Mouse (Mus musculus) hindbrain, embryonic 11.5 days (tissue): ENCODE data around the gene Tbc1d24. TPM values are rescaled to one million over a fixed set of nuclear protein-coding genes. Genes with fewer than 3 reads are reported as not detected.
A peak's percentile ranks its signal among the peaks of the same experiment; 100 is the strongest.
"Not testable (repeated sequence)": the region's sequence is repeated elsewhere in the genome, so short reads cannot be mapped to it uniquely, and the experiment has no call there.

Source experiments
- ATAC-seq: fragments of 200-750 bp; cut with Nextera tagmentation; 2 replicates; pipeline ENCODE4 v1.8.0; 2017; ENCODE audit warnings: mild to moderate bottlenecking, moderate TSS enrichment, moderate library complexity; ENCODE audit not compliant: low FRiP score
- DNase-seq: peaks from one replicate; pipeline ENCODE4 v3.0.0-alpha.2; 2015; ENCODE audit warnings: low spot score
- H3K27ac ChIP-seq: fragments of 300-500 bp; sonication (generic); 2 replicates; pipeline ENCODE4 v1.5.1; 2014; ENCODE audit warnings: mild to moderate bottlenecking, low read depth, low read length
- H3K27me3 ChIP-seq: fragments of 300-500 bp; sonication (generic); 2 replicates; pipeline ENCODE4 v1.6.1; 2014; ENCODE audit warnings: mild to moderate bottlenecking, low read length, moderate library complexity, mixed read lengths; ENCODE audit not compliant: control insufficient read depth, insufficient read depth
- H3K36me3 ChIP-seq: fragments of 300-500 bp; sonication (generic); 2 replicates; pipeline ENCODE4 v1.6.1; 2014; ENCODE audit warnings: mild to moderate bottlenecking, low read length, moderate library complexity, mixed read lengths; ENCODE audit not compliant: control insufficient read depth, insufficient read depth
- H3K4me1 ChIP-seq: fragments of 300-500 bp; sonication (generic); replicated peaks from 2 replicates; pipeline ENCODE4 v1.6.1; 2014; ENCODE audit warnings: low read length, mixed read lengths; ENCODE audit not compliant: control insufficient read depth, insufficient read depth
- H3K4me2 ChIP-seq: fragments of 300-500 bp; sonication (generic); replicated peaks from 2 replicates; pipeline ENCODE4 v1.6.1; 2014; ENCODE audit warnings: mild to moderate bottlenecking, low read depth, low read length
- H3K4me3 ChIP-seq: fragments of 300-500 bp; sonication (generic); 2 replicates; pipeline ENCODE4 v1.5.1; 2014; ENCODE audit warnings: low read depth, low read length
- H3K9ac ChIP-seq: fragments of 300-500 bp; sonication (generic); 2 replicates; pipeline ENCODE4 v1.6.1; 2014; ENCODE audit warnings: low read depth, low read length
- H3K9me3 ChIP-seq: fragments of 300-500 bp; sonication (generic); 2 replicates; pipeline ENCODE4 v1.6.1; 2016; ENCODE audit warnings: low read length; ENCODE audit not compliant: control insufficient read depth
- WGBS: fragments of 180-500 bp; shearing (Covaris S2); extraction: QIAGEN DNeasy Blood & Tissue Kit; methylation state at CpG from one replicate; pipeline ENCODE4 v1.1.7; 2014; 5-methylcytosine and 5-hydroxymethylcytosine counted together
- polyA plus RNA-seq: library from polyadenylated mRNA; unstranded; fragments of >200 nt; fragmentation: Nextera tagmentation; extraction: Ambion mirVana; gene quantifications from 2 replicates; pipeline ENCODE4 v1.2.1, GENCODE M21; 2014

Tbc1d24 gene
- polyA plus RNA-seq, 1 experiment from 2014 or later, result 6.3 TPM

DNA sequence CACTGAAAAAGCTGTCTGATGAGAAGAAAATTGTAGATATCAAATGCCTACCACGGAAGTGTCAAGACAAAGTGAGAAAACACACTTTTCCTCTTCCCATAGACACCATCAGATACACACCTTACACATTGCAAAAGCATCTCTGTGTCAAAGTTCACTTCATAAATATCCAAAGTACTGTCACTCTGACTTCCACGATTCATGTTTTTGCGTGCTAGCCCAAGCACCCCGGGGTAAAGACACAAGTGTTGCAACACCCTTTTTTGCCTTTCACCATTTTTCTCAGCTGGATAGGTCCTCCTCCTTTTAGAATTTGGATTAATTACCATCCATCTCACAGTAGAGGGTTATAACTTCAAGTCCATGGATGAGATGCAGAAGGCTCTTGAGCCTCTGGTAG lies 65.4 kb downstream of the Tbc1d24 start:
- Histone ChIP-seq H3K36me3 (no peaks in the 10 kb centered on the region), H3K27ac (no peak overlapping the region), H3K9me3 (no peaks in the 10 kb centered on the region), H3K4me3 (peak overlapping the region; percentile 88), H3K9ac (no peak overlapping the region), H3K4me1 (no peaks in the 10 kb centered on the region; the same call in 1 of the 2 replicates), H3K27me3 (no peaks in the 10 kb centered on the region), H3K4me2 (peak overlapping the region; percentile 76)
- no peak for DNase-seq
- 94% methylated on average over 4 of the region's 4 CpGs for WGBS
- ATAC-seq, result no peak

DNA sequence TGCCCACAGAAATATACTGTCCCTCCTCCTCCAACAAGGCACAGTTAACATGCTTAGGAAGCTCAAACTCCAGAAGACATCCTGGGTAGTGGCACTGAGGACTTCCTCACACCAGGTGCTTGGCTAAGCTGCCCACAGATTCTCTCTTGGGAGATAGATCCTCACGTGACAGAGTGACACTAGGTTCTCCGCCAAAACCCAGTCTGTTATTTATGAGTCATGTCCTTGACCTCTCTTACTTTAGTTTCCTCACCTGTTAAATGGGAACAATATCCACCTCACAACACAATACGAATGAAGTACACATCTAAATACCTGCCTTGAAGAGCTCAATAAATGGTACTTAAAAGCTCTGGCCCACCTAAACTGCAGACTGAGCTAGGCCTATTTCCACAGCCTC lies 66.1 kb downstream of the Tbc1d24 start:
- WGBS, result 91% methylated on average over 3 of the region's 3 CpGs
- H3K27ac ChIP-seq, result no peak overlapping the region
- H3K4me3 ChIP-seq, result no peak overlapping the region
- ATAC-seq (no peak), DNase-seq (no peak)
- H3K27me3 ChIP-seq, result no peaks in the 10 kb centered on the region
- no peak overlapping the region for H3K9ac ChIP-seq
- no peaks in the 10 kb centered on the region for H3K36me3 ChIP-seq
- H3K4me2 ChIP-seq, result no peak overlapping the region
- H3K9me3 ChIP-seq, result no peaks in the 10 kb centered on the region
- no peaks in the 10 kb centered on the region; the same call in 1 of the 2 replicates for H3K4me1 ChIP-seq

DNA sequence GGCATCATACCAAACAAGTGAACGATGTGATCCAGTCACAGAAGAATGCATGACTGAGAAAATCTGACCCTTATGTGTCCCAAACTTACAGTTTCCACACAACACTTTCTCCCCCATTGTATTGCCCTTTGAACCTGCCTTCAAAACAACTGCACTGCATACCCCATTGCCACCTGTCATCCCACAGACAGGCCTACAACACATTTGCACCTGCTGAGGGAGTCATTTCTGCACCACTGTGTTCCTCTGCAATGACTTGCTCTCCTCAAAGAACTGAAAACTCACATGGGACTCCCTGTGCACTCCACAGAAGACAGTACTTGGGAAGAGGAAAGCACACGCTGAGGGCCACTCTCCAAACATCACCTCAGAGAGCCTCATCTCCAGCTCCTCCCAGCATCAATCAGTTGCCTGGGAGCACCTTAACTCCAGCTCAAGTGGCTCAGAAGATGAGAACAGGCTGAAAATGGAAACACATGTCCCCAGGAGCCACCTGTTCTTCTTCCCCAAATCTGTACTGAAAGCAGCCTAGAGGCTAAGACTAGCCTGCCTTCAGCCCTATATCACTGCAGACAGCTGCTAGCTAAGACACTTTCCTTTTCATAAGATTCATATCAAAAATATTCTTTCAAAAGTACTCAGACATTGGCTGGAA lies 68.0 kb downstream of the Tbc1d24 start:
- Histone ChIP-seq H3K27me3 (no peaks in the 10 kb centered on the region), H3K27ac (no peak overlapping the region), H3K4me1 (no peaks in the 10 kb centered on the region; the same call in 1 of the 2 replicates), H3K9ac (no peak overlapping the region), H3K36me3 (no peaks in the 10 kb centered on the region), H3K4me3 (no peak overlapping the region), H3K4me2 (no peak overlapping the region), H3K9me3 (no peaks in the 10 kb centered on the region)
- no peak for DNase-seq
- ATAC-seq, result no peak
- WGBS, result 86% methylated on average over 2 of the region's 2 CpGs

DNA sequence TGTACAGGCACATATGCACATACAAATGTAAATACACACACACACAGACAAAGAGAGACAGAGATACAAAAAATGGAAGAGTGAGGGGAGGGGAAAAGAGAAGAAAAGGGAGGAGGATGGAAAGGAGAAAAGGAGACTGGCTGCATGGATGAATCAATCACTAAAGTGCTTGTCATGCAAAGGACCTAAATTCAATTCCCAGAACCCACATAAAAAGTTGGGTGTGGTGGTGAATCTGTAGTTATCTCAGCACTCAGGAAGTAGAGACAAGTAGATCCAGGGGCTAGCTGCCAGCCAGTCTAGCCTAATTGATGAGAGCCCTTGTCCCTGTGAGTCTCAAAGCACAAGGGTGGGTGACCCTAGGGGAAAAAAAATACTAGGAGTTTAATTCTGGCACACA lies 71.3 kb downstream of the Tbc1d24 start:
- Histone ChIP-seq H3K36me3 (no peaks in the 10 kb centered on the region), H3K9me3 (no peaks in the 10 kb centered on the region), H3K4me3 (no peak overlapping the region), H3K27me3 (no peaks in the 10 kb centered on the region), H3K27ac (no peak overlapping the region), H3K4me2 (no peak overlapping the region), H3K4me1 (no peaks in the 10 kb centered on the region), H3K9ac (no peak overlapping the region)
- ATAC-seq (no peak), DNase-seq (no peak)

DNA sequence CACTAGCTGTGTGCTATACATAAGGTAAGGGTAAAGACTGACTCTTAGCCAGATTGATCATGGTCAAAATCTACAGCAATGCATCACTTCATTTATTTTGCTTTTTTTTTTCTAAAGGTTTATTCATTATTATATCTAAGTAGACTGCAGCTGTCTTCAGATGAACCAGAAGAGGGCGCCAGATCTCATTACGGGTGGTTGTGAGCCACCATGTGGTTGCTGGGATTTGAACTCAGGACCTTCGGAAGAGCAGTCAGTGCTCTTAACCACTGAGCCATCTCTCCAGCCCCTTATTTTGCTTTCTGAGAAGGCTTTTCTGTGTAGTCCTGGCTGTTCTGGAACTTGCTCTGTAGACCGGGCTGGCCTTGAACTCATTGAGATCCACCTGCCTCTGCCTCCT lies 72.4 kb downstream of the Tbc1d24 start:
- not testable (repeated sequence) for H3K4me1 ChIP-seq, H3K9ac ChIP-seq, H3K36me3 ChIP-seq, H3K27ac ChIP-seq, H3K4me2 ChIP-seq, H3K4me3 ChIP-seq, DNase-seq, ATAC-seq, H3K27me3 ChIP-seq, H3K9me3 ChIP-seq
- WGBS, result 87% methylated on average over 4 of the region's 4 CpGs

DNA sequence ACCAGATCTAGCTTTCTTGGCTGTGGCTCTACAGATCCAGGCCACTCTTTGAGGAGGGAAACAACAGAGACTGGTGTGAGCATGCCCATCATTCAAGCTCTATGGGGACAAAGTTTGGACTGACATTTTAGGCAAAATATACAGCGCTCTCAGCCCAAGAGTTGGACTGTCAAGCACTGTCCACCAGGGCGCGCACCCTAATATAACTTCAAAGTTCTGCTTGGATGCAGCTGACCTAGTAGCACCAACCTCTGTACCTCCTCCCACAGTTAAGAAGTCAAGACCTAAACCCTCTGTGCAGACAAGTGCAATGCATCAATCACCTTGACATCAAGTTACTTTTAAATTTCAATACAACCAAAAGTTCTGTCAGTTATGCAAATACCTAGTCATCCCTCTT lies 73.8 kb downstream of the Tbc1d24 start:
- WGBS, result 86% methylated on average over 3 of the region's 3 CpGs
- no peaks in the 10 kb centered on the region for H3K36me3 ChIP-seq
- H3K4me1 ChIP-seq, result no peaks in the 10 kb centered on the region
- no peak overlapping the region for H3K4me2 ChIP-seq
- ATAC-seq, result no peak
- no peaks in the 10 kb centered on the region for H3K27me3 ChIP-seq
- H3K9ac ChIP-seq, result no peak overlapping the region
- no peak overlapping the region for H3K27ac ChIP-seq
- no peak for DNase-seq
- no peak overlapping the region for H3K4me3 ChIP-seq
- no peaks in the 10 kb centered on the region for H3K9me3 ChIP-seq

DNA sequence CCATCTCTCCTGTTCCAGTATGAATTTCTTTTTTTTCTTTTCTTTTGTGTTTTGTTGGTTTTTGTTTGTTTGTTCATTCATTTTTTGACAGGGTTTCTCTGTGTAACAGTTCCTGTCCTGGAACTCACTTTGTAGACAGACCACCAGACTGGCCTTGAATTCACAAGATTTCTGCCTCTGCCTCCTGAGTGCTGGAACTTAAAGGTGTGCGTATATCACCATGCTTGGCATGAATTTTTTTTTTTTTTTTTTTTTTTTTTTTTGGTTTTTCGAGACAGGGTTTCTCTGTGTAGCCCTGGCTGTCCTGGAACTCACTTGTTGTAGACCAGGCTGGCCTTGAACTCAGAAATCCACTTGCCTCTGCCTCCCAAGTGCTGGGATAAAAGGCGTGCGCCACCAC lies 76.1 kb downstream of the Tbc1d24 start:
- not testable (repeated sequence) for H3K9me3 ChIP-seq, DNase-seq, H3K4me2 ChIP-seq, H3K36me3 ChIP-seq, H3K27ac ChIP-seq, H3K27me3 ChIP-seq, H3K4me3 ChIP-seq, H3K9ac ChIP-seq, H3K4me1 ChIP-seq, ATAC-seq
- 97% methylated on average over 3 of the region's 4 CpGs for WGBS

DNA sequence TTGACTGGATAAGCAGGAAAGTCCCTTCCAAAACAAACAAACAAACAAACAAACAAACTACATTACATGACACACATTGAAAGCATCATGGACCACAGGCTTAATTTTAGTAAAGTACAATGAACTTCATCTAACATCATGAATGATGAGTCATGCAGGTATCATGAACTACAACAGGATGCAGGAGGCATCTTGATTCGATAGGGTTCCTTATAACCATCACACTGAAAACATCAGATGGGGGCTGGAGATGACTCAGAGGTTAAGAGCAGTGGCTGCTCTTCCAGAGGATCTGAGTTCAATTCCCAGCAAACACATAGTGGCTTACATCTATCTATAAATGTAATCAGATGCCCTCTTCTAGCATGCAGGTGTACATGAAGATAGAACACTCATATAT lies 77.8 kb downstream of the Tbc1d24 start:
- Histone ChIP-seq H3K27ac (no peak overlapping the region), H3K4me3 (no peak overlapping the region), H3K4me2 (no peak overlapping the region), H3K9me3 (no peaks in the 10 kb centered on the region), H3K36me3 (no peaks in the 10 kb centered on the region), H3K9ac (no peak overlapping the region), H3K27me3 (no peaks in the 10 kb centered on the region), H3K4me1 (no peaks in the 10 kb centered on the region)
- WGBS, result 98% methylated on average over 1 of the region's 1 CpGs
- ATAC-seq (no peak), DNase-seq (no peak)

DNA sequence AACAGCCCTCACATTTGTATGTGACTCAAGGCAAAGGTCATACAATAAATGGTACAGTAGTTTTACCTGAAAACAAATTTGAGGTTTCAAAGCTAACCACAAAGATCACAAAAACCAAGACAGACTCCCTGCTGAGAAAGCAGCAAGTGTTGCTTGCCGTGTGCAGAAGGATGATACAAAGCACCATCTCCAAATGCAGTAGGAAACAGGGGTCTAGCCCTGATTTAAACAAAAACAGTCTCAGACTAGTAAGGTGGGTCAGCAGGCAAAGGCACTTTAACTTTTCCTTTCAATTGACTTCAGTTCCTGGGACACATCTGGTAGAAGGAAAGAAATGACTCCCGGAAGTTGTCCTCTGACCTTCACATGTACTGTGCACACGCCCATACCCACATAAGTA lies 78.6 kb downstream of the Tbc1d24 start:
- no peaks in the 10 kb centered on the region for H3K36me3 ChIP-seq
- WGBS, result 71% methylated on average over 3 of the region's 3 CpGs
- no peak overlapping the region for H3K4me2 ChIP-seq
- no peak overlapping the region for H3K9ac ChIP-seq
- no peak overlapping the region for H3K4me3 ChIP-seq
- no peaks in the 10 kb centered on the region for H3K9me3 ChIP-seq
- H3K27ac ChIP-seq, result no peak overlapping the region
- no peaks in the 10 kb centered on the region for H3K27me3 ChIP-seq
- DNase-seq, result no peak
- no peak for ATAC-seq
- H3K4me1 ChIP-seq, result no peaks in the 10 kb centered on the region
